Mouse (Mus musculus) embryonic fibroblast, embryonic 13.5 days (primary cell): ENCODE results near the gene Tbc1d23.

Experiments used
- CTCF ChIP-seq: IDR thresholded peaks from 2 replicates; pipeline ENCODE4 v1.5.1; 2011; ENCODE audit warnings: mild to moderate bottlenecking, control low read depth, low read length, moderate library complexity, borderline replicate concordance; ENCODE audit not compliant: insufficient read depth
- POLR2A ChIP-seq: IDR thresholded peaks from 2 replicates; pipeline ENCODE4 v1.6.1; 2011; ENCODE audit warnings: low read depth, mild to moderate bottlenecking, control low read depth, low read length, moderate library complexity

- TF ChIP-seq CTCF, result no peak
- no peak for TF ChIP-seq POLR2A
These were observed 15.3 kb downstream of the Tbc1d23 start for GRCm38 (mm10) chr16:57215957-57216356.
